Mouse (Mus musculus) heart, postnatal 10 days (tissue): ENCODE data around the gene Ano10. TPM values are rescaled to one million over a fixed set of nuclear protein-coding genes. Genes with fewer than 3 reads are reported as not detected.
A peak's percentile ranks its signal among the peaks of the same experiment; 100 is the strongest.

Source experiments
- DNase-seq, 2 experiments: peaks; one replicate each; pipeline ENCODE4 v3.0.0; 2021
- intact Hi-C: fragments of 180-260 bp; cut with DNase I; formaldehyde crosslinking; loops from one replicate; pipeline ENCODE4 v1.15.1; 2025
- total RNA-seq, 2 experiments: library from RNA; stranded (reverse); gene quantifications; 2 replicates each; pipeline ENCODE4 v1.2.3; 2021

The Ano10 gene
- total RNA-seq, 2 experiments from 2014 or later: 28.2 to 31.5 TPM

DNA sequence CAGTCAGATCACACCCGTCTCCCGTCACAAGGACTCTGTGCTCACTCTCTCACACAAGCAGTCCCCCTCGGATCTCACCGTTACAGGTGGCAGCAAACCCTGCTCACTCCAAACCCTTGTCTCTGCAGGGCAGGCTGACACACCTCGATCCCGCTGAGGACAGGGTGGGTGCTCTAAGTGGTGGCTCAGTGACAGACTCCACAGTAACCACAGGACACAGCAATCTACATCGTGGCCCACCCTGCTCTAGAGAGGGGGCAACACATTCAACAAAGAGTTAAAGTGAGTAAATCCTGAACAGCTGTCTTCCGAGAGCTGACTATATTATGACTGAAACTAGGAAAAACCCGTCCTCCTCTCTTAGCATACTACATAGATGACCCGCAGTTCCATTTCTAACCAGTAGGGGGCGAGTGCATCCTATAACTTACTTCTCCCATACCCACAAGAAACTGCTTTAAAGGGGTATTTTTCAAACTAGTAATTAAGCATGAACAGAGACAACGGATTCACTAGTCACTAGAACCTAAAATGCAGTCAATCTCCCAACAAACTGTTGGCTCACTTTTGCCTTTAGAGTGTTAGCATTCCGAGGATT, 46.7 kb downstream of the Ano10 start:
- DNase-seq: peak; percentile 77 to 86
- intact Hi-C loops: loop anchor here (1.0 to 5.0 kb wide), 5 partner anchors 63 to 480 kb away; partner anchors contain the start of gene Abhd5

DNA sequence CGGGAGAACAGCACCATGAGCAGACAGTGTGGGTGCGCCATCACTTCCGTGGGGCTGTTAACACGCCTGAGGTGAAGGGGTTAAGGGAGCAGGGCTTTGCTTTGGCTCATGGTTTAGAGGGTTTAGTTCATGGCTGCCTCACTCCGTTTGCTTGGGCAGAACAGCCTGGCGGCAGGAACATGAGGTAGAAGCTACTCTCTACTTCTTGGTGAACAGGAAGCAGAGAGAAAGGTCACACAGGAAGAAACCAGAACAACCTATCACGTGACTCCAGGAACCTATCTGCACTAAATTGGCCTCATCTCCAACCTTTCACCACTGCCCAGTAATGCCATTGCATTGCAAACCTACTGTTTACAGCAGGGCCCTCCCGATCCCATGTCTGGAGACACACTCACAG, 48.3 kb downstream of the Ano10 start:
- DNase-seq: no peak
- intact Hi-C loops: loop anchor here (5.0 kb wide), 3 partner anchors 181 to 481 kb away; no protein-coding TSS in a partner anchor

DNA sequence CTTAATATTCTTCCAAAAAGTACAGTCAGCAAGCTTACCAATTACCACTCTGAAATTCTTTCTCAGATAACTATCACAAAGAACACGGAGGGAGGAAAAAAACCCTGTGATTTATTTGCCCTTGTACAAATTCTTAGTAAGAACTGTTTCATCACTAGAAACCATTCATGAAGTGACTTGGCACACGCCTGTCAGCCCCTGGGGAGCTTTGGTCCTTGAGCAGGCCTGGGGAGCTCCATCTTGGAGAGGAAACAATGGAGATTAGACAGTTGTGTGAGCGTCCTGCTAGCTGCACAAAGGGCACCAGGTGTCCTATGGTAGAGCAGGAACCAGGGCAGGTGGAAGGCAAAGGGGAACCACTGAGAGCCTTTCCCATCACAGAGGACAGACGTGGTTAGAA, 48.8 kb downstream of the Ano10 start:
- no peak for DNase-seq
- intact Hi-C loops: loop anchor here (5.0 kb wide), 3 partner anchors 182 to 482 kb away; no protein-coding TSS in a partner anchor

DNA sequence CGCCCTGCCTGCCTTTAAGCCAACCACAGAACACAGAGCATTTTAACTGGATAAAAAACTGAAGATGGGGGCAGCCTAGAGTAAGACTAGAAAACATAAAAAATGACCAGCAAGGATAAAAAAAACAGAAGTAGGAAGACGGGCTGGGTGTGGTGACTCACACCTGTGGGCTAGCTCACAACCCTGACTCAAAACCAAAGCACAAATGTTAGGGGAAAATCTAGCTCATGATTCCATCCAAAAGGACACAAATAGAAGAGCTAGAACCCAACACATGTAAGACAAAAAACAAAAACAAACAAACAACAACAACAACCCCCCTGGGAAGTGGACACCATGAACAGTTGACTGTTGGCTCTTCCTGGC, 49.4 kb downstream of the Ano10 start:
- no peak for DNase-seq
- intact Hi-C loops: loop anchor here (5.0 kb wide), 5 partner anchors 122 to 483 kb away; no protein-coding TSS in a partner anchor

- intact Hi-C loops: loop anchor here (5.0 kb wide), 2 partner anchors 122 to 227 kb away; no protein-coding TSS in a partner anchor
Observed at GRCm38 (mm10) chr9:122244080-122244799, 50.0 kb downstream of the Ano10 start.

DNA sequence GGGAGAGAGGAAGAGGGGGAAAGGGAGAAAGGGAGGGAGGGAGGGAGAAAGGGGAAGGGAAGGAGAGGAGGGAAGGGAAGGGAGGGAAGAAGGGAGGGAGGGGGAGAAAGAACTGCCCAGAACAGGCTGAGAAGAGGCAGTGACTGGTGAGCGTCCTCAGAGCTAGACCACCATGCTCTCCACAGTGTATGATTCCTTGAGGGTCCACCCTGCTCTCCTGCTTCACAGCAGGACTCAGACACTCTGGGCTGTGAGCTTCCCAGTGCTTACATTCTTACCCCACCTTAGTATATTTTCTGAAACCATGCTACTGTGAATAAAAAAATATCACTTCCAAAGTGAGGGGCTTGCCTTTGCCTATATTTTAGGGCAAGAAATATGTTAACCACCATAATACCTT, 50.9 kb downstream of the Ano10 start:
- DNase-seq: no peak
- intact Hi-C loops: loop anchor here (5.0 kb wide), 2 partner anchors 121 to 226 kb away; no protein-coding TSS in a partner anchor

More at GRCm38 (mm10) chr9:122244080-122244799, 50.0 kb downstream of the Ano10 start:
- DNase-seq: peak; percentile 65 to 78

DNA sequence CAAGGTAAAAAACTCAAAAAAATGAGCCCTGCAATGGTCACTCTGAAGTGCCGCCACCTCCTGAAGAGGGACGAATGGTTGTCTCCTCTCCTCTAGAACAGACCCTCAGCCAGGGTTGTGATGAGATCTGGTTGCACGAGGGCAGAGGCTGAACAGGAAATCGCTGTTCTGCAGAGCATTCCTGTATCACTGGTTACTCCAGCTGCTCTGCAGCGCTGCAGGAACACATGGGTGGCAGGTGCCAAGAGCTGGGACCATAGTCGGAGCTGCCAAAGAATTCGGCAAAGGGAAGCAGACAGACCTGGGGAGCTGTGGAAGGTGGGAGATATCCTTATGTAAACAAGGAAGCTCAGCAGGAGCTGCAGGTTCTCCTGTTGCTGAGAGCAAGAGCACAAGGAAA, 51.4 kb downstream of the Ano10 start:
- intact Hi-C loops: loop anchor here (5.0 kb wide), 2 partner anchors 121 to 226 kb away; no protein-coding TSS in a partner anchor
- peak in 1 of 2 experiments; percentile 27 for DNase-seq

GRCm38 (mm10) chr9:122241812-122242400, 52.3 kb downstream of the Ano10 start:
- intact Hi-C loops: loop anchor here (5.0 kb wide), 2 partner anchors 120 to 225 kb away; no protein-coding TSS in a partner anchor
- no peak for DNase-seq

GRCm38 (mm10) chr9:122240629-122241199, 53.5 kb downstream of the Ano10 start:
- intact Hi-C loops: loop anchor here (5.0 kb wide), 2 partner anchors 118 to 223 kb away; no protein-coding TSS in a partner anchor
- no peak for DNase-seq

DNA sequence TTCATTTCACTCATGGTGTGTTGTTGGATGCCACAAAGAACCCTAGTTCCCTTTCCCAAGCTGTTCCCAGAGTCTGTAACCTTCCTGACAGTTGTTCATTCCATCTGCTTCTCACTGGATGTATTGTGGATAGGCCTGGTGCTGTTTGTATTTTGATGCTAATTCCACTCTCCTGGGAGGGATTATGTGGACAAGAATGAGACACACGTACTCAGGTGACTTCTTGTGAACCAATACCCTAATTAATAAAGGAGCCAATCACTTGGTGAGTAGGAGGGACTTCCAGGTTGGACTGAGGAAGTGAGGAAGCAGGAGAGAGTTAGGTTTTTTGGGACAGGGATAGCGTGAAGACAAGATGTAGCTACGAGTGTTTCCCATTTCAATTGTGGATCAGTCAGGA, 59.5 kb downstream of the Ano10 start:
- intact Hi-C loops: no loop called here
- no peak for DNase-seq

DNA sequence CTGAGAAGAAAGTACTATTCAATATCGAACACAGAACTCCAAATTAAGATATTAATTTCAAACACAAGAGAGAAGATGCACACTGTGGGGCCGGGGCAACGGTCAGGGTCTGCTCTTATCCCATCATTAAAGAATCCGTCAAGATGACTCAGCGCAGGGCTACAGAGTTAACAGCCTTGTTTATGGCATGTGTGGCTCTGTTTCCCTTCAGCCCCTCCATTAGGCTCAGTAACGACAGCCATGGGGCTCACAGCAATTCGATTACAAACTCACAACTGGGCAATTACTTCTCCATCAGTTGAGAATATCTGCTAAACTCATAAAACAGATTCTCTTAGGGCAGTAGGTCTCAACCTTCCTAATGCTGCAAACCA, 60.3 kb downstream of the Ano10 start:
- no peak for DNase-seq
- intact Hi-C loops: no loop called here

- intact Hi-C loops: no loop called here
- DNase-seq: no peak
Observed at GRCm38 (mm10) chr9:122233316-122233971, 60.8 kb downstream of the Ano10 start.

- intact Hi-C loops: no loop called here
Observed at GRCm38 (mm10) chr9:122232912-122233311, 61.3 kb downstream of the Ano10 start.

DNA sequence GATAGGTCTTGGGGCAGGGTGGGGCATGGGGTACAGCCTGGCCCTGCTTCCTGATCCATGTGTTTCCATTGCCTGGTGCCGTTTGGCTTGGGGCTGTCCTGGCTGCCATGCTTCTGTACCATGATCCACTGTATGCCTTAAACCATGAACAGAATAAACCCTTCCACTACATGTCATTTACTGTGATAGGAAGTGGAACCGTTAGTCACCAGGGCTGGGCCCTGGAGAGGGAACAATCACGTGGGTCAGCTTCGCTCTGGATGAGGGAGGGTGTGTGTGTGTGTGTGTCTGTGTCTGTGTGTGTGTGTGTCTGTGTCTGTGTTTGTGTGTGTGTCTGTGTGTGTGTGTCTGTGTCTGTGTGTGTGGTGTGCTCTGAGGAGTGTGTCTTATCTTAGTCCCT, 63.5 kb downstream of the Ano10 start:
- DNase-seq: no peak
- intact Hi-C loops: no loop called here

More at GRCm38 (mm10) chr9:122232912-122233311, 61.3 kb downstream of the Ano10 start:
- no peak for DNase-seq

DNA sequence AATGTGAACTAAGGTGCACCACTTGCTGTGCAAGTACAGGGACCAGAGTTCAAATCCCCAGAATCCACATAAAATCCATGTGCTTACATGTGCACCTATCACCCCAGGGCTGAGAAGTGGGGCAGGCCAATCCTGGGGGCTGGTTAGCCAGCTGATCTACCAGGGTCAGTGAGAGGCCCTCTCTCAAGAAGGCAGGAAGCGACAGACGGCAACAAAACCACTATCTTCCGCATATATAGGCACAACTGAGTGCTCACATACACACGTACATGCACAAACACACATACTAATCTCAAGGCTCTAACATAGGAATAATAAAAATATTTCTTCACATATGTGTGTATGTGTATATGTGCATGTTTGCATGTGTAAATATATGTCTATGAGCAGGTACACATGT, 67.8 kb downstream of the Ano10 start:
- intact Hi-C loops: no loop called here
- DNase-seq: no peak

GRCm38 (mm10) chr9:122225309-122225708, 68.9 kb downstream of the Ano10 start:
- peak; percentile 58 to 64 for DNase-seq
- intact Hi-C loops: loop anchor here (2.0 kb wide), 1 partner anchor 21 kb away; no protein-coding TSS in a partner anchor

DNA sequence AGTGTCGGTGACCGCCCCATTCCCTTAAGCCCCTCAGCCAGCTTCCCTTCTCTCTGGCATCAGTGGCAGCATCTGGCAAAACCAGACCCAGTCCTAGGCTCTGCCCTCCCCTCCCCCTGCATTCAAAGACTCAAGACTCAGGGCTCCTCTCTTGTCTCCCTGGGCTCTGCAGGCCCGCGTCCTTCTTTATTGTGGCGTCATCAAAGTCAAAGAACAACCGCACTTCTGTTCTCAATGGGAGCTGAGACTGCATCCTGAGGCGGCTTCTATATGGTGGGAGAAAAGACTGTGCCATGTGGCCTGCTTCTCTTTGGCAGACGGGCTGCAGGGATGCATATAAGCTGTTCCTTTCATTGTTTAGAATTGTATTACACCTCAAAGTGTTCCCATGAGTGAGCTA, 71.2 kb downstream of the Ano10 start:
- no peak for DNase-seq
- intact Hi-C loops: no loop called here

DNA sequence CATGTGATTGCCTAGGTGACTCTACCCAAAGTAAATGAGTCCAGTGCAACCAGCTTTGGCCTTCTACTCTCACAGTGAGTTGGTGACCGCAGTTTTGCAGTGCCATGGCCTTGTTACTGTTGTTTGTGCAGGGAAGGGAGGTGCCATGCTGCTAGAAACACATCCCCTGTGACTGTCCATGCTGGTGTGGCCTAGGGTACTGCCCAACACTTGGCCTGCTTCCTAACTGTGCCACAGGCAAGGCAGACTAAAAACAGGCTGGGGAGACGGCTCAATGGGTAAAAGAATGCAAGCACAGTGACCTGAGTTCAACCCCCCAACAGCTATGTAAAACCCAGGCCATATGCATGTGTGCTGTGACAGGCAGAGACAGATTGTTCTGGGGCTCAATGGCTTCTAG, 74.3 kb downstream of the Ano10 start:
- DNase-seq: no peak
- intact Hi-C loops: no loop called here

- no peak for DNase-seq
- intact Hi-C loops: no loop called here
Observed at GRCm38 (mm10) chr9:122216945-122217529, 77.2 kb downstream of the Ano10 start.

DNA sequence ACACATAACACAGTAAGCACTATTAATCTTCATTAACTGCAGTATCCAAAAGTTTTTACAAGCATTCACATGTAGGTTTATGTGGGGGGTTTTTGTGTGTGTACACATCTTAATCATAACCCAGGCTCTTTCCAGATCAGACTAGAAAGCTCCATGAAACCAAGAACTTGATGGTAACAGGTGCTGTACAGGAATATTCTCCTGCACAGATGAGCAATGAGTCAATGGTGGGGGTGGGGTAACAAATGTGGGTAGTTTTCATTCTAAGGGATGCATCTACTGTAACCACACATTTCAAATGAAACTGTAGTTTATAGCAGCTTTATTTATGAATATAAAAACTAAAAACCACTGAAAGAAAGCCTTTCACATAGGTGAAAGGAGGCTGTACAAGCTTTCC, 79.1 kb downstream of the Ano10 start:
- intact Hi-C loops: no loop called here
- no peak for DNase-seq
